Mouse (Mus musculus): Measurements from ENCODE around the gene Tbc1d5. TPM values are rescaled to one million over a fixed set of nuclear protein-coding genes. Genes with fewer than 3 reads are reported as not detected.

Gene Tbc1d5
- polyA plus RNA-seq, 1 experiment from 2014 or later: 8.6 TPM

- Histone ChIP-seq H3K4me2 (no peak overlapping the region), H3K27ac (no peak overlapping the region), H3K9me3 (no peaks in the 10 kb centered on the region), H3K4me1 (no peaks in the 10 kb centered on the region), H3K4me3 (no peak overlapping the region), H3K27me3 (replicated peaks) (no peaks in the 10 kb centered on the region), H3K36me3 (replicated peaks) (no peaks in the 10 kb centered on the region), H3K9ac (no peak overlapping the region)
- ATAC-seq (replicated peaks): no peak
- 97% methylated on average over 2 of the region's 2 CpGs for WGBS
These were observed 256.8 kb downstream of the Tbc1d5 start for GRCm38 (mm10) chr17:50922308-50922707.

GRCm38 (mm10) chr17:50915216-50915615 is 263.9 kb downstream of the Tbc1d5 start:
- no peak for ATAC-seq (replicated peaks)
- no peak overlapping the region for H3K4me2 ChIP-seq

GRCm38 (mm10) chr17:50908568-50909335 is 270.4 kb downstream of the Tbc1d5 start:
- H3K4me3 ChIP-seq: no peak overlapping the region
- no peaks in the 10 kb centered on the region for H3K9me3 ChIP-seq
- no peak overlapping the region for H3K4me2 ChIP-seq
- WGBS: 54% methylated on average over 6 of the region's 6 CpGs
- peaks cover 9% of the 10 kb centered on the region for H3K4me1 ChIP-seq
- no peaks in the 10 kb centered on the region for H3K36me3 ChIP-seq (replicated peaks)
- no peak overlapping the region for H3K27ac ChIP-seq
- no peak overlapping the region for H3K9ac ChIP-seq
- H3K27me3 ChIP-seq (replicated peaks): no peaks in the 10 kb centered on the region
- peak; percentile 86 for ATAC-seq (replicated peaks)

More at GRCm38 (mm10) chr17:50915216-50915615, 263.9 kb downstream of the Tbc1d5 start:
- Histone ChIP-seq H3K9me3 (no peaks in the 10 kb centered on the region), H3K9ac (no peak overlapping the region), H3K36me3 (replicated peaks) (no peaks in the 10 kb centered on the region), H3K4me3 (no peak overlapping the region), H3K4me1 (no peaks in the 10 kb centered on the region), H3K27ac (no peak overlapping the region), H3K27me3 (replicated peaks) (no peaks in the 10 kb centered on the region)
- WGBS: 95% methylated on average over 2 of the region's 2 CpGs

- Histone ChIP-seq H3K9me3 (no peaks in the 10 kb centered on the region), H3K27ac (0 out of 2 replicates have a peak overlapping the region, but pooled peaks have one; percentile 9), H3K4me3 (no peak overlapping the region), H3K27me3 (replicated peaks) (no peaks in the 10 kb centered on the region), H3K36me3 (replicated peaks) (no peaks in the 10 kb centered on the region), H3K4me2 (no peak overlapping the region), H3K4me1 (peaks cover 9% of the 10 kb centered on the region), H3K9ac (no peak overlapping the region)
- 46% methylated on average over 4 of the region's 4 CpGs for WGBS
- peak; percentile 57; the same call in 1 of the 2 replicates for ATAC-seq (replicated peaks)
These were observed 271.0 kb downstream of the Tbc1d5 start for GRCm38 (mm10) chr17:50908160-50908559.

GRCm38 (mm10) chr17:50906630-50907029 is 272.5 kb downstream of the Tbc1d5 start:
- Histone ChIP-seq H3K4me2 (no peak overlapping the region), H3K27ac (no peak overlapping the region), H3K9me3 (no peaks in the 10 kb centered on the region), H3K4me1 (peaks cover 9% of the 10 kb centered on the region), H3K4me3 (no peak overlapping the region), H3K9ac (no peak overlapping the region), H3K27me3 (replicated peaks) (no peaks in the 10 kb centered on the region), H3K36me3 (replicated peaks) (no peaks in the 10 kb centered on the region)
- whole genome bisulfite sequencing: 26% methylated on average over 1 of the region's 1 CpGs
- ATAC-seq (replicated peaks): no peak

GRCm38 (mm10) chr17:50904463-50904862 is 274.7 kb downstream of the Tbc1d5 start:
- WGBS: 87% methylated on average over 3 of the region's 3 CpGs
- Histone ChIP-seq H3K27ac (no peak overlapping the region), H3K9ac (no peak overlapping the region), H3K9me3 (no peaks in the 10 kb centered on the region), H3K4me1 (peaks cover 9% of the 10 kb centered on the region), H3K36me3 (replicated peaks) (no peaks in the 10 kb centered on the region), H3K4me3 (no peak overlapping the region), H3K4me2 (no peak overlapping the region), H3K27me3 (replicated peaks) (no peaks in the 10 kb centered on the region)
- no peak for ATAC-seq (replicated peaks)

GRCm38 (mm10) chr17:50897867-50898266 is 281.3 kb downstream of the Tbc1d5 start:
- 78% methylated on average over 7 of the region's 7 CpGs for WGBS
- no peak for ATAC-seq (replicated peaks)

GRCm38 (mm10) chr17:50889475-50889874 is 289.7 kb downstream of the Tbc1d5 start:
- WGBS: 100% methylated on average over 1 of the region's 1 CpGs
- no peaks in the 10 kb centered on the region for H3K4me1 ChIP-seq
- no peaks in the 10 kb centered on the region for H3K9me3 ChIP-seq
- no peaks in the 10 kb centered on the region for H3K36me3 ChIP-seq (replicated peaks)
- no peak overlapping the region for H3K9ac ChIP-seq
- H3K4me3 ChIP-seq: no peak overlapping the region
- no peak overlapping the region for H3K27ac ChIP-seq
- ATAC-seq (replicated peaks): no peak
- H3K4me2 ChIP-seq: no peak overlapping the region
- H3K27me3 ChIP-seq (replicated peaks): no peaks in the 10 kb centered on the region

More at GRCm38 (mm10) chr17:50897867-50898266, 281.3 kb downstream of the Tbc1d5 start:
- Histone ChIP-seq H3K4me1 (no peaks in the 10 kb centered on the region), H3K4me3 (no peak overlapping the region), H3K4me2 (no peak overlapping the region), H3K9ac (no peak overlapping the region), H3K36me3 (replicated peaks) (no peaks in the 10 kb centered on the region), H3K27me3 (replicated peaks) (no peaks in the 10 kb centered on the region), H3K27ac (no peak overlapping the region), H3K9me3 (no peaks in the 10 kb centered on the region)

- Histone ChIP-seq H3K4me1 (no peaks in the 10 kb centered on the region), H3K4me3 (no peak overlapping the region), H3K9me3 (no peaks in the 10 kb centered on the region), H3K27me3 (replicated peaks) (no peaks in the 10 kb centered on the region), H3K27ac (no peak overlapping the region), H3K9ac (no peak overlapping the region), H3K4me2 (no peak overlapping the region), H3K36me3 (replicated peaks) (no peaks in the 10 kb centered on the region)
- ATAC-seq (replicated peaks): no peak
- WGBS: 88% methylated on average over 4 of the region's 4 CpGs
These were observed 299.2 kb downstream of the Tbc1d5 start for GRCm38 (mm10) chr17:50879910-50880309.

GRCm38 (mm10) chr17:50876451-50876850 is 302.7 kb downstream of the Tbc1d5 start:
- Histone ChIP-seq H3K36me3 (replicated peaks) (no peaks in the 10 kb centered on the region), H3K4me3 (no peak overlapping the region), H3K4me1 (no peaks in the 10 kb centered on the region), H3K27ac (no peak overlapping the region), H3K9ac (no peak overlapping the region), H3K27me3 (replicated peaks) (no peaks in the 10 kb centered on the region), H3K9me3 (no peaks in the 10 kb centered on the region), H3K4me2 (no peak overlapping the region)
- WGBS: 84% methylated on average over 5 of the region's 5 CpGs
- ATAC-seq (replicated peaks): no peak

- Histone ChIP-seq H3K36me3 (replicated peaks) (no peaks in the 10 kb centered on the region), H3K27me3 (replicated peaks) (no peaks in the 10 kb centered on the region), H3K27ac (no peak overlapping the region), H3K4me1 (no peaks in the 10 kb centered on the region), H3K9me3 (no peaks in the 10 kb centered on the region), H3K9ac (no peak overlapping the region), H3K4me3 (no peak overlapping the region), H3K4me2 (no peak overlapping the region)
- 66% methylated on average over 7 of the region's 7 CpGs for WGBS
- ATAC-seq (replicated peaks): peak; percentile 79
These were observed 305.1 kb downstream of the Tbc1d5 start for GRCm38 (mm10) chr17:50874067-50874466.

GRCm38 (mm10) chr17:50872600-50872999 is 306.6 kb downstream of the Tbc1d5 start:
- no peak overlapping the region for H3K4me3 ChIP-seq
- 94% methylated on average over 4 of the region's 4 CpGs for WGBS
- no peaks in the 10 kb centered on the region for H3K36me3 ChIP-seq (replicated peaks)
- H3K27ac ChIP-seq: no peak overlapping the region
- ATAC-seq (replicated peaks): no peak
- no peaks in the 10 kb centered on the region for H3K27me3 ChIP-seq (replicated peaks)
- H3K9me3 ChIP-seq: no peaks in the 10 kb centered on the region
- H3K9ac ChIP-seq: no peak overlapping the region
- H3K4me1 ChIP-seq: no peaks in the 10 kb centered on the region
- H3K4me2 ChIP-seq: no peak overlapping the region

- no peak for ATAC-seq (replicated peaks)
- H3K9ac ChIP-seq: no peak overlapping the region
- 92% methylated on average over 3 of the region's 3 CpGs for WGBS
- H3K36me3 ChIP-seq (replicated peaks): no peaks in the 10 kb centered on the region
- no peaks in the 10 kb centered on the region for H3K9me3 ChIP-seq
- no peak overlapping the region for H3K27ac ChIP-seq
- no peaks in the 10 kb centered on the region for H3K4me1 ChIP-seq
- H3K4me3 ChIP-seq: no peak overlapping the region
- no peak overlapping the region for H3K4me2 ChIP-seq
- H3K27me3 ChIP-seq (replicated peaks): no peaks in the 10 kb centered on the region
These were observed 311.9 kb downstream of the Tbc1d5 start for GRCm38 (mm10) chr17:50867297-50867696.
